Mouse (Mus musculus) cerebellum, postnatal 4 days (tissue): ENCODE data around the gene Gm26620.

ENCODE experiments used
- DNase-seq, 2 experiments: peaks; one replicate each; pipeline ENCODE4 v3.0.0; 2022; ENCODE audit warnings: low spot score in 2 of 2, mixed read lengths in 1 of 2

Gm26620 gene

DNA sequence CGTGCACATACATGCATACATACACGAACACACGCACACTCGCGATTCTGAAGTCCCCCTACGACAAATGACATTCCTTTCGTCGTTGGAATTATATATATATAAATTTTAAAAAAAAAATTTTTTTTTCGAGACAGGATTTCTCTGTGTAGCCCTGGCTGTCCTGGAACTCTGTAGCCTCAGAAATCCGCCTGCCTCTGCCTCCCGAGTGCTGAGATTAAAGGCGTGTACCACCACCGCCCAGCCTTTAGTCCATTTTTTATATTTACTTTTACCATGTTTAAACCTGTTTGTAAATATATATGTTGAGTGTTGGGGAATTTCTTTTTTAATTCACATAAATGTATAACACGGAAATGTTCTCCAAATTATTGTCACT is 16.0 kb upstream of the Gm26620 start:
- no peak for DNase-seq

DNA sequence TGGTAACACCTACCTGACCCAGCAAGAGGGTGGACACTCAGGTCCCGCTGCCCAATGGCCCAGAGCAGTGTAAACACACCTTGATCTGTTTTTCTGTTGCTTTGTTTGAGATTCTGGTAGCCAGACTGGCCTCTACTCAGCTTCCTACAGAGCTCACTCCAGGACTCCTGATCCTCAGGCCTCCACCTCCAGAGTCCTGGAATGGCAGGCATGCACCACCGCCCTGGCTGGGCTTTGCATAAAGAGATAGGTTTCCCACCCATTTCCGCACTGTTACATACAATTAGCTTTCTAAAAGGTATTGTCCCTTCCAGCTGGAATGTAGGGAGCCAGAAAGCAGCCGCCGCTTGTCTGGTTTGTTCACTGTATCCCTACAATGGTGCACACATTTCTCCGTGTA is 13.5 kb upstream of the Gm26620 start:
- no peak for DNase-seq

DNA sequence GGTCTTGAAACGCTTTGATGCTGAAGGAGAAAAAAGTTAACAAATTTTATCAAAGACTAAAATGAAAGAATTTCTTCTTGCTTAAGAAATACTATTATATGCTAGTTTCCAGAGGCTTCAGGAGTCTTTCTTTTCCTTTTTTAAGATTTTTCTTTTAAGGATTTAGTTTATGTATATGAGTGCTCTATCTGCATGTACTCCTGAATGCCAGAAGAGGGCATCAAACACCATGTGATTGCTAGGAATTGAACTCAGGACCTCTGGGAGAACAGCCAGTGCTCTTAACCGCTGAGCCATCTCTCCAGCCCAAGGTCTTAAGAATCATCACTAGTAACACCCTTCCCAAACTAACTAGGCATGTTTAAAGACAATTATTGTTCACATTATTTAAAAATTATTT is 12.9 kb upstream of the Gm26620 start:
- no peak for DNase-seq

DNA sequence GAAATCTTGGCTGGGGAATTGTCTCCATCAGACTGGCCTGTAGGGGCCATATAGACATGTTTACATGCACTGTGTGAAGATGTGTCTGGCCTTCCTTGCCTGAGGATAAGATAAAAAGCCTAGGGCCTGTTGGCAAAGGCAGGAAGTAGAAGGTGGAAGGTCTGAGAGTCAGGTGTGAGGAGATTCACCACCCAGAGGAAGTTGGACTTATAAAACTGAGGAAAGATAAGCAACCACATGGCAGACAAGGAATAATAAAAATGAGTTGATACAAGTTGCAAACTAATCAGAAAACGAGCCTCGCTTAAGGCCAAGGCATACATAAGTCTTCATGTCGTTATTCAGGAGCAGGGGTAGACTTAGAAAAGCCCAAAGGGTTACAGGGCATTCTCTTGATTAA is 9.2 kb upstream of the Gm26620 start:
- DNase-seq = no peak

DNA sequence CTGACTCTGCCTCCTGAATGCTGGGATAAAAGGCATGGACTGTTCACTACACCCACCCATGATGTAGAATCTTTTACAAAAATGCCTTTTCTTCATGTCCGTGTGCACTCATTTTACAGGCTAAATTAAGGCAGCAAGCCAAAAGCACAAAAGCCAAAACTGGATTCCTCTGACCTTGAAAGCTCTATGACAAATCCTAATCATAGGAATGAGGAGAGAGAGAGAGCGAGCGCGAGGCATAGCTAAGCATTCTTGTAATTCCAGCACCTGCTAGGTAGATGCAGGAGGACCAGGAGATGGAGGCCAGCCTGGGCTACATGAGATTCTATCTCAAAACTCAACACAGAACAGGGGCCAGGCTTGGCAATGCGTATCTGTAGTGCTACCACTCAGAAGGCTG is 8.0 kb upstream of the Gm26620 start:
- DNase-seq = no peak

DNA sequence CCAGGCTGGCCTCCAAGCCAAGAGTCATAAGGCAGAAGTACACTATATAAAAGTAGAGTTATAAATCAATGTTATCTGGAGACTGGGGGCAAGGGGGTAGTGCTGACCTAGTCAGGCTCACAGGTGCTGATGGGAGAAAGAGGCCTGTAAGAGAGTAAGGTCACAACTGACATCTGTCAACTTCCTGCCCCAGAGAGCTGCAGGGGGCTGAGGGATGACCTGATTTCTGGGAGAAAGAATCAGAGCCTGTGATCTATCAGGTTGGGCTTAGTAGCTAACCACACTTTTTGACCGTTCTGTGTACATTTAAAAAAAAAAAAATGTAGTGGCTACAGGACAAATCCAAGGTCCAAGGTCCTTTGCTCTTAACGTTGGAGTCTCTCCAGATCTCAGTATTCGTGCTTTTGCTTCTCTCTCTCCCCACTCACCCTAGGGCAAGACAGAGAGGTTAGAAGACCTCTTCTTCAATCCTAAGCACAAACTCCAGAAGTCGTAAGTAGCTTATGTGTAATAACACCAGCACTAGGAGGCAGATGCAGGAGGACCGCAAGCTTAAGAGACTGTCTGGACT is 1.9 kb upstream of the Gm26620 start:
- no peak for DNase-seq

DNA sequence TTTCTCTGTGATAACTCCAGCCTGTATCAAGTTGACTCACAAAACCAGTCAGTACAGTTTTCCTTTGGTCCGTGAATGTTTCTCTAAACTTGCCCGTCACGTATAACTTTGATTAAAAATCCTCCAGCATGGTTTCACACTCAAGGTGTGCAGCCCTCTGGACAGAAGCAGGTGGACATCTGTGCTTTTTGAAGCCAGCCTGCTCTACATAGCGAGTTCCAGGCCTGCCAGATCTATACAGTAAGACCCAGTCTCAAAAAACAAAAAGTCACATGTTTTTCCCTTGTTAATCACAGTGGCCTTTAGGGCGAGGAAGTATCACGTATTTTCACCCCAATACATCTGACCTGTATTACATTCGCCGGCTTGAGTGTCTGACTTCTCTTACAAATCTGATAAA is 475 bp upstream of the Gm26620 start:
- no peak for DNase-seq

DNA sequence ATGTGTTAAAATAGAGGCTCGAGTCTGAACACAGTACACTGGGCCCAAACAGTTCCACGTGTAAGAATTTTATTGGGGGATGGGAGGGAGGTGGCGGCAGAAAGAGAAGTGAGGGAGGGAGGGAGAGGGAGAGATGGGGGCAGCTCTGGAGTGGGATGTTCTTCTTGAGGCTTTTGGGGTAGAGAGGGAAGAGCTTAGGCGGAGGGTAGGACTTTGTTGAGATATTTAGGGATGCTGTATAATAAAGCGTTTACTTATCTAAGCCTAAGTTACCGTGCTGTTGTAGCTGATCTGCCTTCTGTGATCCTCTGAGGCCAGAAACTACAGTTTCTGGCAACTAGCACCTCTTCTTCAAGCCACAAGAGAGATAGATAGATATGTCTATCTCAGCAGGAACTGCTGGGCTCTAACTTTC is 1.2 kb downstream of the Gm26620 start:
- no peak for DNase-seq

DNA sequence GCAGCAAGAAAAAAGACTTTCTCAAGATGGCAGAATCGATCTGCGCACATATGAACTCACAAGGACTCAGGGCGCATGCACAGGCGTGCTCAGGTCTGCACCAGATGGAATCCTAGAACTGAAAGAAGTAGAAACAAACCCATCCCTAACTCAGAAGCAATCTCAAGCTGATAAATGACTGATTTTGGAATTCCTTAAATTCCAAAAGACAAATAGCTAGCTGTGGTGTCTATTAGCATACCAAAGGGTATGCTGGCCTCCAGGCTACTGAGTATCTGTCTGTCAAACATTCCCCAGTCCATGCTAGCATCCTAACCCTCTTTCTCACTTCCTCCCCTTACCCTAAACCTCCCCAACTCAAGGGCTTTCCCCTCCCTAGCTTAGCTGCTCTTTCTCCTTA is 4.4 kb downstream of the Gm26620 start:
- no peak for DNase-seq

DNA sequence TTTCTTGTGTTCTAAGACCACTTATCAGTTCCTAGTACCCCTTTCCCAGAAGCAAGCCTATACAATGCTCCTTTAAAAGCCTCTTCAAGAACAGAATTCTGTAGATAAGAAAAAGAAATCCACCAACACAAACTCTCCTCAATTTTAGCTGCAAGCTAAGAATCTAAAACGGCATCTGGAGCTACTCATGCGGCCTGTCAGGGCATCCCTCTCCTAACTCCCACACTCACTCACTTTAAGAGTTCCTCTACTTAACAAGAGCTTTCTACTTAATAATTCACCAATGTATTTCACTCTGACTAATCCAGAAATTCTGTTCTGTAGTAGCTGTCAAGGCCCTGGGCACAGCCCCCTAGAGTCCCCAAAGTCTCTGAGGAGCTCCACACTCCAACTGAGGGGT is 6.8 kb downstream of the Gm26620 start:
- DNase-seq = no peak

DNA sequence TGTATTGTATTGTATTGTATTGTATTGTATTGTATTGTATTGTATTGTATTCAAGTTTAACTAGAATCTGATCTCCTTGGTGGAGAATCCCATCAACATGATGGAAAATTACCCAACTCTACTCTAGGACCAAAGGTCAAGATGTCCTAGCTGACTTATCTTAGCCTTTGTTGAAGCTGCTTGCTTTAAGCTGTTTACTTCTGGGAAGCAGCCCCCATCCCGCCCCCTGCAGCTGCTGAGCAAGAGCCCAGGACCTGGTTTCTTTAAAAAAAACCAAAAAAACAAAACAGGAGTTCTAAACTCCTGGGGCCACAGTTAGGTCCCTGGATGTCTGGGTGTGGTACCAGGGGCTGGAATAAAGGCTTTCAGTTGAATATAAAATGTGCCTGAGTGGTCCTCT is 7.4 kb downstream of the Gm26620 start:
- DNase-seq = no peak

DNA sequence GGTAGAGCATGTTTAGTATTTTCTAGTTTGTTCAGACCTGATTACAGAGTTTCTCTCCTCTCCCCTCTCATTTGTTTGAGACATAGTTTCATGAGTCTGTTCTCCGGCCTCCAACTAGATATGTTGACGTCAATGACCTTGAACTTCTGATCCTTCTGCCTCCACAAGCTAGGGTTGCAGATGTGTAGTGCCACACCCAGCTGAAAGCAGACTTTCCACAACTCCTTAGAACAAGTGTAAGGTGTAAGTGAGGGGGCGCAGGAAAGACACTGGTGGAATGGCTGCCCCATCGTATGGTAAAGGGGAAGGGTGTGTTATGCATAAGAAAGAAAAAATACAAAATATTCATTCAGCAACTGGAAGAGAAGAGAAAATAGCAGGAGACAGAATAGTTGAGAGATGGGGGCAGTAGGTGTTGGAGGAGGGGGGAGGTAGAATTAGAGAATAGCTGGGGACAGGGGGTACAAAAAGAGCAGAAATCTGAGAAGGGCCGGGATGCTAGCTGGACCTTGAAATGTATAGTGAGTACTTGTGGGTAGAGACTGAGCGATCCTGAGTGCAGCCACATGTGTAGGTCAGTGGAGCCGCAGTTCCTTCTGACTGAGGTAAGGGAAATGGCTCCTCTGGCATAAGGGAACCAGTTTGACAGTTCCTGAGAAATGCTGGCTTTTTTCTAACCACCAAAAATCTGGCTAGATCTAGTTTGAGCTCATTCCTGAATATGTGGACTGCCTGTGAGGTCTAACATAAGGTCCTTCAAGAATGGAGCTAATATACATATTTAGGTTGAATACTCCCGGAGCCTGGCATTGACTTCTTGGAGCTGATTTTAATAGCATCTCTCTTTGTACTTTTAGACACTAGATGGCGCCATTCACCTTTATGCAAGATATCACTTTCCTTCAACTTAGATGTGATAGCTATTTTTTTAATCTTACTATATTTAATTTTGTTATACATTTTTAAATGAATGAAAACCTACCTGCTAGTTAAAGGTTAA is 10.0 kb downstream of the Gm26620 start:
- no peak for DNase-seq

DNA sequence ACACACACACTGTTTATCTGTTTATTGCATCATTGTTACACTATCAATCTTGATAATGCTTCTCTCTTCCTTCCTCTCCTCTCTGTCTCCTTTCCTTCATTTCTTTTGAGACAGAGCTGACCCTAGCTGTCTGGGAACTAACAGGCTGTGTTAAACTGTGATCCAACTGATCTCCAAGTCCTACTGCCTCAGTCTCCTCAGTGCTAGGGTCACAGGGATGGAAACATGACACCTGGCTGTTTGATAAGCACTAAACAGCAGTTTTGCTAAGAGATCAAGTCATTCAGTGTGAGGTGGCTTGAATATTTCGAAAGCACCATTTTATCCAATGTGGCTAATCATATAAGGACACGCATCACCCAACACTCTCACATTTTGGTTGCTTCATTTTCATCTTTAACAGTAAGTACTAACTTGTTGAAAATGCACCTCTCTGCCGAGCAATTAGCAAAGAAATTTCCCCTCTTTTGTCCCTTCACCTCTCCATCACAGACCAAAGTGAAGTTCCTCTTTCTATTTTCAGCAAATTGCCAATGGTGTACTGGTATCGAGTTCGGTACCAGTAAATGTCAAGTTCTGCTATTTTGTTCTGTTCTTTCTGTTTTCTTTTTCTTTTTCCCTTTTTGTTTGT is 11.9 kb downstream of the Gm26620 start:
- DNase-seq = no peak

DNA sequence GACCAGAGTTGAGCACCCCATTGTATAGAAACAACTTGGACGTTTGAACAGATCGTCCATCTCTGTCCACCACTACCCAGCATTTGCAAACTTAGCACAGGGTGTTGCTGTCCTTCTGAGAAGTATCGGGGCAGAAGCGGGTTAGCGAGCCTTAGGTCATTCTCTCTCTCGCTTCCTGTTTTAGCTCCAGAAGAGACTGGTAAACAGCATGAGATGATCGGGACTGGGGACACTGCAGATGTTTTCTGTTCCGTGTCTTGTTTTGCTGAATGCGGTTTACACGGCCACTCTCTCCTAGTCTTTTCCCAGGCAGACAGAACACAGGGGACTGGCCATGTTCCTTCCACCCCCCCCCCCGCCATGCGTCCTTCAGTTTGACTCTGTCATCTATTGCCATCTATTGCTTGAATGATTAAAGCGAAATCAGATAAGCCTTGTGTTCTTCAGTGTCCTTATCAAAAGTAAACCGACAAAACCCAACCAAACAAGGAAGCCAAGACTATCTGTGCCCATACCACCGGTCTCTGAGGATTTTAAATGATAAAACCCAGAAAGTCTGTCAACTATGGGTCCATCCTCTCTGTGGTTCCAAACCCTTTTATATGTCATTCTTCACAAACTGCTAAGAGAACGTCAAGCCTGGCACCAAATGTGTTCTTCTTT is 13.7 kb downstream of the Gm26620 start:
- no peak for DNase-seq

DNA sequence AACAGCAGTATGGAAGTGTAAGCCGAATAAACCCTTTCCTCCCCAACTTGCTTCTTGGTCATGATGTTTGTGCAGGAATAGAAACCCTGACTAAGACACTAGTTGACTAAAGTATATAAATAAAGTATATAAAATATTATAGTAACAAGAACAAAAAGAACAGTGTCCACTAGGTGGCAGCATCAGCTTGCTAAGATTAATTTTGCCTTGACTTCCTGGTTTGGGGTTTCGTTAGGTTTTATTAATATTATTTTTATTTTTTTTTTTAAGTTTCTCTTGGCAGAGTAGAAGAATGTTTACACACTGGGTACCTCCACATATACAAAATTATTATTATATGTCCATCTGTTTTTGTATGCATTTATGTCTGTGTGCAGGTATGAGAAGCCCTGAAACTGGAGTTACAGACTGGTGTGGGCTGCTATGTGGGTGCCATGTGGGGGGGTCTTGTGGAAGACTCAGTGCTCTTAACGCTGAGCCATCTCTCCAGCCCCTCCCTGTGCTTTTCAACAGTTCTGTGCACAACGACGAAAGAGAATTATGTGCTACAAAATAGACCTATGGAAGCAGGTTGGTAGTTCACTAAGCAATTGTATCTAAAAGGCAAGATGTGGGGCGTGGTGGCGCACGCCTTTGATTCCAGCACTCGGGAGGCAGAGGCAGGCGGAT is 16.1 kb downstream of the Gm26620 start:
- peak in 1 of 2 experiments; percentile 41 for DNase-seq

DNA sequence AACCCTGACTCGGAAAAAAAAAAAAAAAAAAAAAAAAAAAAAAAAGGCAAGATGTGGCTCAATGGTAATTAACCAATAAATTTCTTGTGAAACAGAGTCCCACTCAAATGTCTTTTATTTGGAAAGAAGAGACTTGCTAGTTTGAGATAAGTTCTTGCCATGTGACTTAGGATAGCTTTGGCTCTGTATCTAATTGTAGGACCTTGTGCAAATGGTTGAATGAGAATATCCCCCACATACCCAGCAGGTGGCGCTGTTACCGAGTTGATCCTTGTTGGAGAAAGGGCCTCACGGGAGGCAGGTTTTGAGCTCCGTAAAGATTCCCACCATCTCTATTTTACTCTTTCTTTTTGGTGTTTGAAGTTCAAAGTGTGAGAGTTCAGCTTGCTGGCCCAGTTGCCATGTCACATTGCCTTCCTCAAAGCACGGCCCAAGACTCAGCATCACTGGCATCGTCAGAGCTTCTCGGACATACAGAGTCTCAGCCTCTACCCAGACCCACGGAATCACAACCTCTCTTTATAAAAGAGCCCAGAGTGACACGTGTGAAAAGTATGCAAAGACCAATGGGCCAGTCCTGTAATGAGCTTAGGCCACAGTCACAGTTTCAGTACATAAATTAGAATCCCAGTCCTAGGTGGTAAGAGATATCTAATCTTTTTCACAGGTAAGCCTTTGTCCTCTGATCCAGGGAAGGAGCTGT is 16.8 kb downstream of the Gm26620 start:
- DNase-seq = peak; percentile 84 to 86

DNA sequence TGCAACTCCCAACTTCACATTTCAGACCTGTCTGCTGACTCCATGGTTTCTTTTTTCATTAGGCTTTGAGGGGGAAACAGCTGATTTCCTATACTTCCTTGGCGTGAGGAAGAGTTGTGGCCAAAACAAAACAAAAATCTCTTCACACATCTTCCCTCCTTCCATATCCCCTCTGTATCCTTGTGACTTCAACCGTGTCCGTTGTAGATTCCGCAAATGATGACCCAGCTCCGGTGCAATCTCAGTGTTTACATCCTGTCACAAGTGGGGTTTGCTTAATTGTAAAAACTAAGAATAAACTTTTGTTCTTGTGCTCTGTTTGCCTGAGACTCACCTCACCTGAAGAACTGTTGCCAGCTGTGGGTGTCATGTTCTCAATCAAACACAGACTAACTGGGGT is 18.6 kb downstream of the Gm26620 start:
- no peak for DNase-seq

DNA sequence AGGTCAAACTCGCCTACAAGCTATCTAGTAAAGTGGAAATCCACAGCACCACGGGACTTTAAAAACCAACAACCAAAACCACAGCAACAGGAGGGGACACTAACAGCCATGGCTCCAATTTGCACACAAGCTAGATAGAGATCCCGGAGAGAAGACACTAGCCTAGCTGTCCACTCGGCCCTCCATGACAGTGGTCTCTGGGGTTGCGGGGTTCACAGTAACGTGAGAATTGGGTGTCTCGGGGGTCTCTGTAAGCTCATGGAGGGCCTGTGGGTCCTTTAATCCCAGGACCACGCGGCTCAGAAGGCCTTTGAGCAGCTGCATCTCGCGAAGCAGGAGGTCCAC is 22.2 kb downstream of the Gm26620 start:
- DNase-seq = no peak

DNA sequence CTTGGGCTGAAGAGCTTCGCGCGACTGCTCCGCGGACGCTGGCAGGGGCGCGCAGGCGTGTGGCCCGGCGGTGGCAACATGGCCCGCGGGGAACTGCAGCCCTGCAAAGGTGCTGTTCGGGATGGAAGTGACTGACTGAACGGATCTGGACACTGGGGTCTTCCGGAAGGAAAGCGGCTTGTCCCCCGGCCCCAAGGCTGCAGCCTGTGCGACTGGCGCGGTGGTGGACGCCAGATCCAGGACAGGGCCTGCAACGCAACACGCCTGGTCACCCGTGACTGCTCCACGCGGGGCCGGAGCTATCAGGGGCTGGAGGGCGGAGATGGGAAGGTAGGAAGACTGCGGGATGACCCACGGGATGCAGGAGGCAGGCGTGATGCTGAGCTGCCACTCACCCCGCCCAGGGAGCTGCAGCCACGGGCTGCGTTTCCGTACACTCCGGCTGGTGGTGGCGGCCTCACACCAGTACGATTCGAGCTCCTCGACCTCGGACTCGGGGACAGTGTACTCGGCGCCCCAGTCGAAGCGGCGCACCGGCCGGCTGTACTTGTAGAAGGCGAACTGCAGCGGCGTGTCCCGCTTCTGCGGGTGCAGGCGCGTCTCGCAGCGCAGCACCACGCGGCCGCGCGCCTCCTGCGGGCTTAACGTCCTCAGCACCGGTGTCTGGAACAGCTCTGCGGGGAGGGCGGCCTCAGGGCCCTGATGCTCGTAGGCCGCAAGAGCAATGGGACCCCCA is 22.8 kb downstream of the Gm26620 start:
- peak in 1 of 2 experiments; percentile 19 for DNase-seq

DNA sequence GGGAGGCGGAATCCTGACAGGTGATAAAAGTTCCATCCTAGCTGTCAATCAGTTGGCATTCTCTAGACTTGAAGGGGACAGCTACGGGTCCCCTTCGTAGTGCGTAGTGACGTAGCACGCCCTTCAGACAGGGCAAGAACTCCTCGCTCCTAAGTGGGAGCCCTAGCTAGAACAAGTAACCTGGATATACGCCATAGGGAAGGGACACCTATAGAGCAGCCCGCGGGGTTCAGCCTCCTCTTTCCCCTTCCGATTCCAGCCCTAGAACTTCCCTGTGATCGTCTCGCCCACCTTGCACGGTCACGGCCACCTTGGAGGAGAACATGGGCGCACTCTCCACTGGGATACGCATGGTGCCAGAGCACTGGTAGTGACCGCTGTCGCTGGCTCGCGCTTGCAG is 23.5 kb downstream of the Gm26620 start:
- DNase-seq = no peak
